Mouse (Mus musculus): ENCODE data around the gene Gm20518. TPM values are rescaled to one million over a fixed set of nuclear protein-coding genes. Genes with fewer than 3 reads are reported as not detected.

Gm20518 gene
- polyA plus RNA-seq, 1 experiment from 2014 or later, result 0.55 TPM

DNA sequence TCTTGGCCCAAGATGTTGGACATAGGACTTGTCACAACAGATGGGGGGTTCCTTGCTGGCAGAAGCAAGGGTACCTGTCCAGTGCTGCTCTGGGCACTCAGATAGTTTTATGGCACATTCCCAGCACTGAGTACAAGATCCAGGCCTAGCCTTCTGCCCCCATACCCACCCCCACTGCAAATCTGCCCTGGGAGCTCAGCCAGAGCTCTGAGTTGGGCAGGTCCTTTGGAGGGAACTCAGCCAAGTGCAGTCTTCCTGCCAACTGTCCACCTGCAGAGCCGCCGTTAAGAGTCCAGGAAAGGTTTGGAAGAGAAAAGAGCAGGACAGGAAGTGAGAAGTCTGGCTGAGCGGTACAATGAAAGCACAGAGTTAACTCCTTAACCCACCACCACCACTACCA is 1.1 kb upstream of the Gm20518 start:
- H3K27ac ChIP-seq (replicated peaks), result no peak overlapping the region
- WGBS, result 75% methylated on average over 3 of the region's 3 CpGs
- no peak overlapping the region for H3K4me2 ChIP-seq (replicated peaks)
- no peaks in the 10 kb centered on the region for H3K9me3 ChIP-seq
- ATAC-seq (ENCODE audit: low FRiP score, low read depth), result no peak
- H3K36me3 ChIP-seq, result 0 out of 2 replicates have a peak, but pooled peaks cover 3% of the 10 kb centered on the region
- H3K4me3 ChIP-seq, result no peak overlapping the region
- H3K27me3 ChIP-seq, result no peaks in the 10 kb centered on the region
- H3K9ac ChIP-seq (replicated peaks), result no peak overlapping the region
- H3K4me1 ChIP-seq, result peaks cover 20% of the 10 kb centered on the region

- H3K27me3 ChIP-seq, result no peaks in the 10 kb centered on the region
- peak overlapping the region; percentile 96 for H3K9ac ChIP-seq (replicated peaks)
- peaks cover 22% of the 10 kb centered on the region for H3K4me1 ChIP-seq
- peak overlapping the region; percentile 95 for H3K27ac ChIP-seq (replicated peaks)
- no peaks in the 10 kb centered on the region for H3K9me3 ChIP-seq
- H3K4me2 ChIP-seq (replicated peaks), result peak overlapping the region; percentile 91
- WGBS, result under 1% methylated on average over 38 of the region's 44 CpGs
- H3K36me3 ChIP-seq, result 0 out of 2 replicates have a peak, but pooled peaks cover 3% of the 10 kb centered on the region
- ATAC-seq (ENCODE audit: low FRiP score, low read depth), result peak; percentile 66; the same call in 1 of the 2 replicates
- peak overlapping the region; percentile 98 for H3K4me3 ChIP-seq
Observed at GRCm38 (mm10) chr16:17890917-17891566, 429 bp downstream of the Gm20518 start.

- H3K36me3 ChIP-seq, result 0 out of 2 replicates have a peak, but pooled peaks cover 3% of the 10 kb centered on the region
- peak overlapping the region; percentile 96 for H3K9ac ChIP-seq (replicated peaks)
- H3K9me3 ChIP-seq, result no peaks in the 10 kb centered on the region
- no peak for ATAC-seq (ENCODE audit: low FRiP score, low read depth)
- WGBS, result 48% methylated on average over 2 of the region's 2 CpGs
- H3K27me3 ChIP-seq, result no peaks in the 10 kb centered on the region
- H3K4me2 ChIP-seq (replicated peaks), result peak overlapping the region; percentile 91
- H3K4me1 ChIP-seq, result peaks cover 22% of the 10 kb centered on the region
- no peak overlapping the region for H3K27ac ChIP-seq (replicated peaks)
- H3K4me3 ChIP-seq, result peak overlapping the region; percentile 98
Observed at GRCm38 (mm10) chr16:17890342-17890727, 1.1 kb downstream of the Gm20518 start.

- H3K4me1 ChIP-seq, result peaks cover 22% of the 10 kb centered on the region
- 87% methylated on average over 6 of the region's 6 CpGs for WGBS
- H3K9me3 ChIP-seq, result no peaks in the 10 kb centered on the region
- ATAC-seq (ENCODE audit: low FRiP score, low read depth), result no peak
- H3K4me3 ChIP-seq, result peak overlapping the region; percentile 98
- peak overlapping the region; percentile 91 for H3K4me2 ChIP-seq (replicated peaks)
- H3K36me3 ChIP-seq, result 0 out of 2 replicates have a peak, but pooled peaks cover 3% of the 10 kb centered on the region
- no peak overlapping the region for H3K27ac ChIP-seq (replicated peaks)
- no peaks in the 10 kb centered on the region for H3K27me3 ChIP-seq
- peak overlapping the region; percentile 96; the same call in 1 of the 2 replicates for H3K9ac ChIP-seq (replicated peaks)
Observed at GRCm38 (mm10) chr16:17889689-17890341, 1.7 kb downstream of the Gm20518 start.

DNA sequence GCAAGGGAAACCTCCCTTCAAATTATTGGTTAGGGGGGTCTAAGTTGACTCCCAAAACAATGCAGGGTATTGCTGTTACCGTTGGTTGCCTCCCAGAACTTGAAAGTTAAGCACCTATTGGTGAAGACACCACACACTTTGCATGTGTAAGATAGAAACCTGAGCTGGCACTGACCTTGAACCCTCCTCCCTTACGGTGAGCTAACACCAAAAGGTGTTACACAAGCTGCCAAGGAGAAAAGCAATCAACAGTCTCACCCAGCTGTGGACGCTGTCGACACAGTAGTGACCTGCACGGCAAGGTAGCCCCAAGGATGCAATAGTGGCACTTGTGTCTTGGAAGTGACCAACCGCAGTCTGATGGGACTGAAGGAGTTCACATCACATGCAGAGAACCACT is 7.4 kb downstream of the Gm20518 start:
- H3K9ac ChIP-seq (replicated peaks), result no peak overlapping the region
- H3K4me3 ChIP-seq, result no peak overlapping the region
- H3K4me2 ChIP-seq (replicated peaks), result no peak overlapping the region
- no peak for ATAC-seq (ENCODE audit: low FRiP score, low read depth)
- H3K27me3 ChIP-seq, result no peaks in the 10 kb centered on the region
- peaks cover 10% of the 10 kb centered on the region; the same call in 1 of the 2 replicates for H3K36me3 ChIP-seq
- WGBS, result 89% methylated on average over 6 of the region's 6 CpGs
- H3K9me3 ChIP-seq, result no peaks in the 10 kb centered on the region
- no peak overlapping the region for H3K27ac ChIP-seq (replicated peaks)
- 0 out of 2 replicates have a peak, but pooled peaks cover 2% of the 10 kb centered on the region for H3K4me1 ChIP-seq

GRCm38 (mm10) chr16:17882196-17882595 is 9.3 kb downstream of the Gm20518 start:
- Histone ChIP-seq H3K4me2 (replicated peaks) (no peak overlapping the region), H3K4me3 (no peak overlapping the region), H3K27me3 (no peaks in the 10 kb centered on the region), H3K9ac (replicated peaks) (no peak overlapping the region), H3K9me3 (no peaks in the 10 kb centered on the region), H3K36me3 (peaks cover 22% of the 10 kb centered on the region; the same call in 1 of the 2 replicates), H3K4me1 (0 out of 2 replicates have a peak, but pooled peaks cover 2% of the 10 kb centered on the region), H3K27ac (replicated peaks) (no peak overlapping the region)
- ATAC-seq (ENCODE audit: low FRiP score, low read depth), result no peak

DNA sequence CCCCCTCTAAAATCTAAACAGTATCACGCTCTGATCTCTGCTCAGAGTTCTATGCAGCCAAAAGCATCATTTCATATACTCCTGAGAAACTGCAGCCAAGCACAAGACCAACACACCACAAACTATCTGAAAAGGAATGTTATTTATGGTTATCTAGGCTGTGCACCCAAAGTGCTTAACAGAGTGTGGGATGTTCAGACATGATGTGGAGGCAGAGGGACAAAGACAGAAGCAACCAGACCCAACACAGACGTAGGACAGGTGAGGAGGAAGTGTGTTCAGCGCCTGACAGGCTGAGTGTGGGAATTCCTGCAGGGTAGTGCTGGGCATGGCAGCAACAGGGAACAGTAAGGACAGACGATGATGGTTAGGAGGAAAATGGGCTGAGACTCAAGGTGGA is 11.9 kb downstream of the Gm20518 start:
- H3K27me3 ChIP-seq, result no peaks in the 10 kb centered on the region
- ATAC-seq (ENCODE audit: low FRiP score, low read depth), result no peak
- no peaks in the 10 kb centered on the region for H3K9me3 ChIP-seq
- H3K4me2 ChIP-seq (replicated peaks), result no peak overlapping the region
- peaks cover 26% of the 10 kb centered on the region; the same call in 1 of the 2 replicates for H3K36me3 ChIP-seq
- H3K9ac ChIP-seq (replicated peaks), result no peak overlapping the region
- no peak overlapping the region for H3K4me3 ChIP-seq
- 92% methylated on average over 4 of the region's 4 CpGs for WGBS
- H3K4me1 ChIP-seq, result no peaks in the 10 kb centered on the region
- no peak overlapping the region for H3K27ac ChIP-seq (replicated peaks)

DNA sequence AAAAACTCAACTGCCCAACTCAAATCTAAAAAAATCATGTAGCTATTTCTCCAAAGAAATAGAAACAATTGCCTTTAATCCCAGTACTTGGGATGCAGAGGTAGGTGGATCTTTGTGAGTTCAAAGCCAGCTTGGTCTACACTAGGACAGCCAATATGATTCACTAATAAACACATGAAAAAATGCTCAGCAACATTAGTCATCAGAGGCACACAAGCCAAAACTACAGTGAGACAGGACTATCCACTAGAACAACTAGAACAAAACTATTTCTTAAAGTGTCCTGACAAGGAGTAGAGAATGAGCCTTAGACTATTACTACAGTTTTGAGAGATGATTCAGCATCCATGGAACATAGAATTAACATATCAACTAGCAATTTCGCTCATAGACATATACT is 15.4 kb downstream of the Gm20518 start:
- no peak overlapping the region for H3K27ac ChIP-seq (replicated peaks)
- peaks cover 34% of the 10 kb centered on the region for H3K36me3 ChIP-seq
- H3K4me1 ChIP-seq, result no peaks in the 10 kb centered on the region
- no peak overlapping the region for H3K4me2 ChIP-seq (replicated peaks)
- no peaks in the 10 kb centered on the region for H3K9me3 ChIP-seq
- ATAC-seq (ENCODE audit: low FRiP score, low read depth), result no peak
- no peaks in the 10 kb centered on the region for H3K27me3 ChIP-seq
- WGBS, result 97% methylated on average over 1 of the region's 1 CpGs
- H3K4me3 ChIP-seq, result no peak overlapping the region
- H3K9ac ChIP-seq (replicated peaks), result no peak overlapping the region

DNA sequence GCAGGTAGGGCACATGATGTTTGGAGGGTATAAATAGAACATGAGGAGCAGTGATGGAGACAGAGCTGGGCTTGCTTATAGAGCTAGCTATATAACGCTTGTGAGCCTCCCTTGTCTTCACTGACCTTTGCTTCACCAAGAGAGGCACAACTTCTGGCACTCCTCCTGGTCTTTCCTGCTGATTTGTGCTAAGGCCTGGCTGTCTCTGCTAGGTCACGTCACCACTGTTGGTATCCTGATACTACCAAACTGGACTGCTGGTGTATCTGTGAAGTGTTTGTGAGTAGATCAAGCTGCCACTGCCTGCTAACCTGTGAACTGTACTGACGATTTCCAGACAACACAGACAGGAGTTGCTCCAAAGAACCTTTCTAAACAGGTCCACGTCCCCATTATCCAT is 16.3 kb downstream of the Gm20518 start:
- 89% methylated on average over 4 of the region's 4 CpGs for WGBS
- no peak overlapping the region for H3K4me3 ChIP-seq
- no peak for ATAC-seq (ENCODE audit: low FRiP score, low read depth)

DNA sequence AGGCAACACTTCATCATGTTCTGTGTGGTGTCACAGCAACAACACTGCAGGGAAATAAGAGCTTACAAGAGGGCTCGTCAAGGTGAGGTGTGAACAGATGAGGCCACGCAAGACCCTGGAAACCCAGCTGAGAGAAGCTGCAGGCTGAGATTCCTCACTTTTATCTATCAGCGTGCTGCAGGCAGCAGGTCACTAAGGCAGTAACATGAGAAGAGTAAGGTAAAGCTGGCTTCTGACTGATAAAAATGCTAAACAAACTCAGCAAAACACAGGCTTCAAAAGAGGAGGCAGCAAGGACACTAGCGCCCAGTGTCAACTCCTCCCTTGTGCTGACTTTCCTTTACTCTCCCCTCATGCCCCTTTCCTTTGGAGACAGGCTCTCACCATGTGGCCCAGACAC is 18.5 kb downstream of the Gm20518 start:
- Histone ChIP-seq H3K4me2 (replicated peaks) (no peak overlapping the region), H3K27ac (replicated peaks) (no peak overlapping the region), H3K4me3 (no peak overlapping the region), H3K27me3 (no peaks in the 10 kb centered on the region), H3K9ac (replicated peaks) (no peak overlapping the region), H3K9me3 (no peaks in the 10 kb centered on the region), H3K36me3 (peaks cover 47% of the 10 kb centered on the region), H3K4me1 (no peaks in the 10 kb centered on the region)
- no peak for ATAC-seq (ENCODE audit: low FRiP score, low read depth)
- WGBS, result 70% methylated on average over 4 of the region's 4 CpGs

More for the DNA sequence above, 16.3 kb downstream of the Gm20518 start:
- Histone ChIP-seq H3K4me1 (no peaks in the 10 kb centered on the region), H3K27ac (replicated peaks) (no peak overlapping the region), H3K36me3 (peaks cover 42% of the 10 kb centered on the region), H3K9ac (replicated peaks) (no peak overlapping the region), H3K9me3 (no peaks in the 10 kb centered on the region), H3K4me2 (replicated peaks) (no peak overlapping the region), H3K27me3 (no peaks in the 10 kb centered on the region)

DNA sequence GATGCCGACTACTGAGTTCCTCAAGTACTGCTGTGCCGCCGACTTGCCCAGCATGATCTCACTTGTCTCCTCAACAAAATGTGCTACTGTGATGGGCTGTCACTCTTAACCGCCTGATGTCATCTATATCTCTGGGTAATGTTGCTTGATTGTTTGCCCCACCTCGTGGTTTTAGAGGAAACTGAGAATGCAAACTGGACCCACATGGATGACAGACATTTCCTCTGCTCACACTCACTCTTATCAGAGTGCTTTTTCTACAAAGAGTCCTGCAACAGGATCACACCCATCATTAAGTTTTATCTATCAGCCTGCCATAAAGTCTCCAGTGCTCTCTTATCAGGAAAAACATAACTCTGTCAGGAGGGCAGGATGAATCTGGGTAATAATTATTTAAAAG is 20.2 kb downstream of the Gm20518 start:
- no peak for ATAC-seq (ENCODE audit: low FRiP score, low read depth)
- Histone ChIP-seq H3K4me3 (no peak overlapping the region), H3K27me3 (no peaks in the 10 kb centered on the region), H3K36me3 (peaks cover 35% of the 10 kb centered on the region), H3K27ac (replicated peaks) (no peak overlapping the region), H3K4me1 (no peaks in the 10 kb centered on the region), H3K4me2 (replicated peaks) (no peak overlapping the region), H3K9ac (replicated peaks) (no peak overlapping the region), H3K9me3 (no peaks in the 10 kb centered on the region)
- WGBS, result 90% methylated on average over 5 of the region's 5 CpGs

GRCm38 (mm10) chr16:17865770-17866169 is 25.7 kb downstream of the Gm20518 start:
- H3K4me3 ChIP-seq, result no peak overlapping the region
- WGBS, result 79% methylated on average over 6 of the region's 6 CpGs
- H3K9me3 ChIP-seq, result no peaks in the 10 kb centered on the region
- no peak for ATAC-seq (ENCODE audit: low FRiP score, low read depth)
- no peak overlapping the region for H3K9ac ChIP-seq (replicated peaks)
- H3K27me3 ChIP-seq, result no peaks in the 10 kb centered on the region
- H3K4me2 ChIP-seq (replicated peaks), result no peak overlapping the region
- H3K4me1 ChIP-seq, result peaks cover 10% of the 10 kb centered on the region; the same call in 1 of the 2 replicates
- no peak overlapping the region for H3K27ac ChIP-seq (replicated peaks)
- H3K36me3 ChIP-seq, result peaks cover 24% of the 10 kb centered on the region

Measured in midbrain, embryonic 12.5 days (tissue).